Mouse (Mus musculus): ENCODE measurements around the gene Nipal3.

- TF ChIP-seq CTCF (IDR thresholded peaks at IDR 0.05; ENCODE audit: low read depth, low read length) (peak; percentile 42), POLR2A (IDR thresholded peaks at IDR 0.05; ENCODE audit: extremely low read depth, insufficient read depth, low read length) (no peak)
These were observed 54.8 kb downstream of the Nipal3 start for GRCm38 (mm10) chr4:135439904-135440522.
